Mouse (Mus musculus): Measurements from ENCODE around the gene Rsph1. TPM values are rescaled to one million over a fixed set of nuclear protein-coding genes. Genes with fewer than 3 reads are reported as not detected.

Gene Rsph1
- polyA plus RNA-seq, 1 experiment, result 11.7 TPM

- no peak for DNase-seq
- Histone ChIP-seq H3K4me1 (ENCODE audit: control insufficient read depth, insufficient read depth, low read length) (no peaks in the 10 kb centered on the region), H3K4me3 (replicated peaks; ENCODE audit: extremely low read depth, low read depth, low read length) (no peak overlapping the region)
- no peak for TF ChIP-seq POLR2A (IDR thresholded peaks at IDR 0.05; ENCODE audit: borderline replicate concordance, extremely low read depth, low read depth, low read length)
- WGBS, result 72% methylated on average over 3 of the region's 3 CpGs
Observed at GRCm38 (mm10) chr17:31226368-31226767, 50.8 kb downstream of the Rsph1 start.

DNA sequence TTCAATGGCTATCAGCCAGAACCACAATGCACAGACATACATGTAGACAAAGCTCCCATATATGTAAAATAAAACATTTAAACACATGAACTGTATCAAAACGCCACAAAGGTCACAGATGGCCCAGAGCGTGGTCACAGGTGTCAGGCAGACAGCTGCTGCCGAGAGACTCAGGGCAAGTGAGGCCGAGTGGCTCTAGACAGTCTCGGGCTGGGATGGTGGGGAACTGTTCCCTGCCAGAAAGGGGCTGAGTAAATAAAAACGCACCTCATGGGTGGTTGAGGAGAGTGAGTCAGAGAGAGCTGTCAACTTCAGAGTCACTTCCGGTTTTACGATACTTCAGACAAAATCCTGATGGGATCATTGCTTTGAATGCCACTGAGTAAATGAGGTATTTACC, 52.6 kb downstream of the Rsph1 start:
- Histone ChIP-seq H3K4me1 (ENCODE audit: control insufficient read depth, insufficient read depth, low read length) (no peaks in the 10 kb centered on the region), H3K4me3 (replicated peaks; ENCODE audit: extremely low read depth, low read depth, low read length) (no peak overlapping the region)
- 56% methylated on average over 8 of the region's 8 CpGs for WGBS
- no peak for TF ChIP-seq CTCF (IDR thresholded peaks at IDR 0.05; ENCODE audit: insufficient read depth, low read length)
- no peak for TF ChIP-seq POLR2A (IDR thresholded peaks at IDR 0.05; ENCODE audit: borderline replicate concordance, extremely low read depth, low read depth, low read length)
- no peak for DNase-seq

- DNase-seq, result no peak
- TF ChIP-seq CTCF (IDR thresholded peaks at IDR 0.05; ENCODE audit: insufficient read depth, low read length) (no peak), POLR2A (IDR thresholded peaks at IDR 0.05; ENCODE audit: borderline replicate concordance, extremely low read depth, low read depth, low read length) (no peak)
- 28% methylated on average over 7 of the region's 7 CpGs for WGBS
- no peaks in the 10 kb centered on the region for H3K4me1 ChIP-seq (ENCODE audit: control insufficient read depth, insufficient read depth, low read length)
- H3K4me3 ChIP-seq (replicated peaks; ENCODE audit: extremely low read depth, low read depth, low read length), result no peak overlapping the region
Observed at GRCm38 (mm10) chr17:31223835-31224234, 53.3 kb downstream of the Rsph1 start.

GRCm38 (mm10) chr17:31222810-31223310, 54.3 kb downstream of the Rsph1 start:
- TF ChIP-seq POLR2A (IDR thresholded peaks at IDR 0.05; ENCODE audit: borderline replicate concordance, extremely low read depth, low read depth, low read length) (no peak), CTCF (IDR thresholded peaks at IDR 0.05; ENCODE audit: insufficient read depth, low read length) (no peak)
- no peak for DNase-seq
- WGBS, result 44% methylated on average over 4 of the region's 4 CpGs

GRCm38 (mm10) chr17:31216068-31216955, 60.9 kb downstream of the Rsph1 start:
- Histone ChIP-seq H3K4me3 (replicated peaks; ENCODE audit: extremely low read depth, low read depth, low read length) (no peak overlapping the region), H3K4me1 (ENCODE audit: control insufficient read depth, insufficient read depth, low read length) (no peaks in the 10 kb centered on the region)
- DNase-seq, result no peak
- TF ChIP-seq CTCF (IDR thresholded peaks at IDR 0.05; ENCODE audit: insufficient read depth, low read length), result no peak
- TF ChIP-seq POLR2A (IDR thresholded peaks at IDR 0.05; ENCODE audit: borderline replicate concordance, extremely low read depth, low read depth, low read length), result no peak
- WGBS, result 35% methylated on average over 5 of the region's 5 CpGs

More at GRCm38 (mm10) chr17:31222810-31223310, 54.3 kb downstream of the Rsph1 start:
- Histone ChIP-seq H3K4me1 (ENCODE audit: control insufficient read depth, insufficient read depth, low read length) (no peaks in the 10 kb centered on the region), H3K4me3 (replicated peaks; ENCODE audit: extremely low read depth, low read depth, low read length) (no peak overlapping the region)

DNA sequence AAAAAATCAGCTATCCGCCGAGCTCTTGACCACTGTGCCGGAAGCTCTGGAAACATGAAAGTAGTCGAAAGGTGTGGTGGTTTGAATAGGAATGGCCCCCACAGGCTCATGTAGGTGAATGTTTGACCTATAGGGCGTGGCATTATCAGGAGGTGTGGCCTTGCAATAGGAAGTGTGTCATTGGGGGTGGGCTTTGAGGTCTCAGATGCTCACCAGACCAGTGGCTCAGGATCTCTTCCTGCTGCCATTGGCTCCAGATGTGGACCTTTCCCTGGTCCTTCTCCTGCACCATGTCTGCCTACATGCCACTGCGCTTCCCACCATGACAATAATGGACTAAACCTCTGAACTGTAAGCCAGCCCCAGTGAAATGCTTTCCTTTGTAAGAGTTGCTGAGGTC, 65.3 kb downstream of the Rsph1 start:
- H3K4me1 ChIP-seq (ENCODE audit: control insufficient read depth, insufficient read depth, low read length), result no peaks in the 10 kb centered on the region
- no peak for DNase-seq
- no peak overlapping the region for H3K4me3 ChIP-seq (replicated peaks; ENCODE audit: extremely low read depth, low read depth, low read length)
- WGBS, result 87% methylated on average over 6 of the region's 6 CpGs
- no peak for TF ChIP-seq POLR2A (IDR thresholded peaks at IDR 0.05; ENCODE audit: borderline replicate concordance, extremely low read depth, low read depth, low read length)
- TF ChIP-seq CTCF (IDR thresholded peaks at IDR 0.05; ENCODE audit: insufficient read depth, low read length), result no peak

DNA sequence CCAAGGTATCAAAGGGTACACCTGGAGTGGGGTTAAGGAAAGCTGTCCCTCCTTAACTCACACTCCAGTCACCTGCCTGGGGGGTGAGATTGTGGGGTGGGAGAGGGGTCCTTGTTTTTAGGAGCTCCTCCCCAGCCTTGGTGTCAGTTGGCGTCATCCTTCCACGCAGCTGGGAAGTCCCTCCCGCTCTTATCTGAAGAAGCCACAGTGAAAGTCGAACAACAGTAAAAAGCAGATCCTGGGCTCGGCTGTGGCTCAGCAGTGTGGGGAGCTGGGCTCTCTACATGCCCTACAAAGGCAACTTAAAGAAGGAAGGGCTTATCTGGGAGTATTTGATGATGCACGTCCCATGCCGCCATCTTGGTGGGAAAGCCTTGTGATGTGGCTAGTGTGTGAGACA, 66.9 kb downstream of the Rsph1 start:
- Histone ChIP-seq H3K4me1 (ENCODE audit: control insufficient read depth, insufficient read depth, low read length) (no peaks in the 10 kb centered on the region), H3K4me3 (replicated peaks; ENCODE audit: extremely low read depth, low read depth, low read length) (no peak overlapping the region)
- 83% methylated on average over 7 of the region's 7 CpGs for WGBS
- no peak for TF ChIP-seq CTCF (IDR thresholded peaks at IDR 0.05; ENCODE audit: insufficient read depth, low read length)
- no peak for TF ChIP-seq POLR2A (IDR thresholded peaks at IDR 0.05; ENCODE audit: borderline replicate concordance, extremely low read depth, low read depth, low read length)
- no peak for DNase-seq

GRCm38 (mm10) chr17:31209376-31209930, 67.7 kb downstream of the Rsph1 start:
- Histone ChIP-seq H3K4me1 (ENCODE audit: control insufficient read depth, insufficient read depth, low read length) (no peaks in the 10 kb centered on the region), H3K4me3 (replicated peaks; ENCODE audit: extremely low read depth, low read depth, low read length) (no peak overlapping the region)
- DNase-seq, result no peak
- WGBS, result 89% methylated on average over 11 of the region's 11 CpGs
- no peak for TF ChIP-seq POLR2A (IDR thresholded peaks at IDR 0.05; ENCODE audit: borderline replicate concordance, extremely low read depth, low read depth, low read length)
- no peak for TF ChIP-seq CTCF (IDR thresholded peaks at IDR 0.05; ENCODE audit: insufficient read depth, low read length)

GRCm38 (mm10) chr17:31208654-31209053, 68.5 kb downstream of the Rsph1 start:
- WGBS, result 81% methylated on average over 8 of the region's 8 CpGs
- TF ChIP-seq CTCF (IDR thresholded peaks at IDR 0.05; ENCODE audit: insufficient read depth, low read length), result no peak
- TF ChIP-seq POLR2A (IDR thresholded peaks at IDR 0.05; ENCODE audit: borderline replicate concordance, extremely low read depth, low read depth, low read length), result no peak
- no peak for DNase-seq
- Histone ChIP-seq H3K4me3 (replicated peaks; ENCODE audit: extremely low read depth, low read depth, low read length) (peak overlapping the region; percentile 20), H3K4me1 (ENCODE audit: control insufficient read depth, insufficient read depth, low read length) (no peaks in the 10 kb centered on the region)
